Mouse (Mus musculus) heart, embryonic 13.5 days (tissue): Measurements from ENCODE around the gene Tmem201. TPM values are rescaled to one million over a fixed set of nuclear protein-coding genes. Genes with fewer than 3 reads are reported as not detected.
A peak's percentile ranks its signal among the peaks of the same experiment; 100 is the strongest.

Source experiments
- ATAC-seq: fragments of 200-750 bp; cut with Nextera tagmentation; 2 replicates; pipeline ENCODE4 v1.8.0; 2017; ENCODE audit warnings: moderate TSS enrichment; ENCODE audit not compliant: insufficient number of reproducible peaks, low FRiP score, low TSS enrichment; ENCODE audit errors: extremely low read depth
- H3K27ac ChIP-seq: fragments of 300-500 bp; sonication (generic); replicated peaks from 2 replicates; pipeline ENCODE4 v1.5.1; 2015; ENCODE audit warnings: moderate library complexity, mild to moderate bottlenecking, inconsistent platforms
- H3K27me3 ChIP-seq: fragments of 300-500 bp; sonication (generic); replicated peaks from 2 replicates; pipeline ENCODE4 v1.6.1; 2015; ENCODE audit warnings: mild to moderate bottlenecking, inconsistent platforms
- H3K36me3 ChIP-seq: fragments of 300-500 bp; sonication (generic); 2 replicates; pipeline ENCODE4 v1.6.1; 2015; ENCODE audit warnings: mild to moderate bottlenecking, inconsistent platforms
- H3K4me1 ChIP-seq: fragments of 300-500 bp; sonication (generic); 2 replicates; pipeline ENCODE4 v1.6.1; 2015; ENCODE audit warnings: inconsistent platforms
- H3K4me2 ChIP-seq: fragments of 300-500 bp; sonication (generic); 2 replicates; pipeline ENCODE4 v1.6.1; 2015; ENCODE audit warnings: inconsistent platforms, mild to moderate bottlenecking, moderate library complexity
- H3K4me3 ChIP-seq: fragments of 300-500 bp; sonication (generic); 2 replicates; pipeline ENCODE4 v1.5.1; 2015; ENCODE audit warnings: moderate library complexity, mild to moderate bottlenecking, inconsistent platforms
- H3K9ac ChIP-seq: fragments of 300-500 bp; sonication (generic); 2 replicates; pipeline ENCODE4 v1.6.1; 2015; ENCODE audit warnings: inconsistent platforms, mild to moderate bottlenecking, moderate library complexity
- H3K9me3 ChIP-seq: fragments of 300-500 bp; sonication (generic); 2 replicates; pipeline ENCODE4 v1.6.1; 2016; ENCODE audit warnings: inconsistent platforms
- WGBS: fragments of 180-500 bp; shearing (Covaris S2); methylation state at CpG from one replicate; pipeline ENCODE4 v1.1.7; 2015; ENCODE audit warnings: mixed read lengths; 5-methylcytosine and 5-hydroxymethylcytosine counted together
- polyA plus RNA-seq: library from polyadenylated mRNA; unstranded; fragments of >200 nt; fragmentation: Nextera tagmentation; extraction: Ambion mirVana; gene quantifications from 2 replicates; pipeline ENCODE4 v1.2.1, GENCODE M21; 2015

Tmem201 gene
- polyA plus RNA-seq, 1 experiment from 2014 or later: 41.4 TPM

GRCm38 (mm10) chr4:149714542-149714941 lies 23.3 kb downstream of the Tmem201 start:
- no peak overlapping the region for H3K4me3 ChIP-seq
- no peaks in the 10 kb centered on the region for H3K9me3 ChIP-seq
- H3K4me1 ChIP-seq: peaks cover 6% of the 10 kb centered on the region; the same call in 1 of the 2 replicates
- no peaks in the 10 kb centered on the region for H3K27me3 ChIP-seq
- peaks cover 51% of the 10 kb centered on the region for H3K36me3 ChIP-seq
- no peak overlapping the region for H3K27ac ChIP-seq
- H3K9ac ChIP-seq: no peak overlapping the region
- H3K4me2 ChIP-seq: no peak overlapping the region
- no peak for ATAC-seq
- WGBS: 75% methylated on average over 3 of the region's 3 CpGs

DNA sequence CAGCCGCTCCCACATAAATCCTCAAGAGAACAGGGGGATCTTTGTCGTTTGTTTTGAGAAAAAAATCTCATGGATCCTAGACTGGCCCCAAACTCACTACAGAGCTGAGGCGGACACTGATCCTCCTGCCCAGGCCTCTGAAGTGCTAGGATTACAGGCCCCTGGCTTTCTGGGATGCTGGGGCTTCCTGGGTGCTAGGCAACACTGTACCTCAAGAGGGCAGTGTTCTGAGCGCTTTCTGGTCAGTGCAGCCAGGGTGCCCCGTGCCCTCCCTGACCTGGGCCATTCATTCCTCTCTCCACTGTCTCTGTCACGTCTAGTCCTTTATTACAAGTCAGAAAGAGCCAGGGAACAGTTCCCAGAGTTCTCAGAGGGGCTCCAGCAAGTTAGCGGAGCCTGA lies 25.9 kb downstream of the Tmem201 start:
- H3K4me2 ChIP-seq: no peak overlapping the region
- 24% methylated on average over 7 of the region's 7 CpGs for WGBS
- peaks cover 25% of the 10 kb centered on the region for H3K36me3 ChIP-seq
- H3K9ac ChIP-seq: no peak overlapping the region
- no peak overlapping the region for H3K27ac ChIP-seq
- no peak for ATAC-seq
- H3K9me3 ChIP-seq: no peaks in the 10 kb centered on the region
- no peaks in the 10 kb centered on the region for H3K27me3 ChIP-seq
- no peak overlapping the region for H3K4me3 ChIP-seq
- peaks cover 6% of the 10 kb centered on the region; the same call in 1 of the 2 replicates for H3K4me1 ChIP-seq

- Histone ChIP-seq H3K27ac (no peak overlapping the region), H3K4me3 (no peak overlapping the region), H3K9ac (no peak overlapping the region), H3K4me2 (no peak overlapping the region), H3K4me1 (peaks cover 6% of the 10 kb centered on the region; the same call in 1 of the 2 replicates), H3K27me3 (no peaks in the 10 kb centered on the region), H3K9me3 (no peaks in the 10 kb centered on the region), H3K36me3 (peaks cover 20% of the 10 kb centered on the region)
- no peak for ATAC-seq
- 82% methylated on average over 5 of the region's 5 CpGs for WGBS
These were observed 26.4 kb downstream of the Tmem201 start for GRCm38 (mm10) chr4:149711485-149711884.

DNA sequence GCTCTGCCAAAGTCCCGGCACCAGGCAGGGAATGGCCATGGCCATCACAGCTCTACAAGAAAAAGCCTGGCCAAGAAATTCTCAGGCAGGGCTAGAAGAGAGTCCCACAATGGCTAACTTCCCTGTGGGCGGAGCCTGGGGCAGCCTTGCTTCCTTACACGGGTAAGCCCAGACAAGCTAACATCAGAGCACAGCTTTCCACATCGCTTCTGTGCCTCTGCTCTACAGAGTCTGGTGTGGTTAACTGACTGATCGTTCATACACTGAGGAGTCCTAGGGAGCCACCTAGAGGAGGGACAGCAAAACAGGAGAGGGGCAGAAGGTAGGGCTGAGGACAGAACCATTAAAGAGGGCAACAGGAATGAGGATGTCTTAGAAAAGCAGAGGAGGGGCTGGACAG lies 27.3 kb downstream of the Tmem201 start:
- Histone ChIP-seq H3K27ac (no peak overlapping the region), H3K27me3 (no peaks in the 10 kb centered on the region), H3K9me3 (no peaks in the 10 kb centered on the region), H3K4me1 (peaks cover 6% of the 10 kb centered on the region; the same call in 1 of the 2 replicates), H3K4me3 (no peak overlapping the region), H3K9ac (0 out of 2 replicates have a peak overlapping the region, but pooled peaks have one; percentile 14), H3K36me3 (peaks cover 10% of the 10 kb centered on the region), H3K4me2 (no peak overlapping the region)
- WGBS: 18% methylated on average over 5 of the region's 5 CpGs
- ATAC-seq: peak; percentile 39; the same call in 1 of the 2 replicates

GRCm38 (mm10) chr4:149705941-149706340 lies 31.9 kb downstream of the Tmem201 start:
- 81% methylated on average over 8 of the region's 8 CpGs for WGBS
- peaks cover 2% of the 10 kb centered on the region; the same call in 1 of the 2 replicates for H3K27me3 ChIP-seq
- no peak overlapping the region for H3K4me2 ChIP-seq
- peaks cover 11% of the 10 kb centered on the region for H3K4me1 ChIP-seq
- no peak overlapping the region for H3K4me3 ChIP-seq
- ATAC-seq: no peak
- no peaks in the 10 kb centered on the region for H3K36me3 ChIP-seq
- no peak overlapping the region for H3K27ac ChIP-seq
- no peak overlapping the region for H3K9ac ChIP-seq
- no peaks in the 10 kb centered on the region for H3K9me3 ChIP-seq

DNA sequence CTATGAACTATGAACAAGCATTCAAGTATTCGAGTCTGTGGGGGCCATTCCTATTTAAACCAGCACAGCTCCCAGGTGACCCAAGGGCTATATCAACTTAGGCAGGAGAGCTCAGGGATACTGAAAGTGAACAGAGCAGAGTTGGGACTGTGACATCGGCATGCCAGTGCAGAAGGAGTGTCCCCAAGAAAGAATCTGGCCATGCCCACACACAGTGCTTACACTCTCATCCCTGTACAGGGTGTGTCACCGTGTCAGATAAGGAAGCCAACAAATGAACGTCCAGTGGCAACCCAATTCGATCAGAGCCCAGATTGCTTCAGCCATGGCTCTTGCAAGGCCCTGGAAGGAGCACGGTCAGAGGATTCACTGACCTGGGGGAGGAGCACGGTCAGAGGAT lies 32.5 kb downstream of the Tmem201 start:
- H3K27ac ChIP-seq: no peak overlapping the region
- H3K9ac ChIP-seq: no peak overlapping the region
- H3K4me2 ChIP-seq: no peak overlapping the region
- H3K9me3 ChIP-seq: no peaks in the 10 kb centered on the region
- H3K4me1 ChIP-seq: peaks cover 9% of the 10 kb centered on the region
- no peaks in the 10 kb centered on the region for H3K36me3 ChIP-seq
- H3K4me3 ChIP-seq: no peak overlapping the region
- WGBS: 47% methylated on average over 7 of the region's 7 CpGs
- H3K27me3 ChIP-seq: peaks cover 9% of the 10 kb centered on the region
- no peak for ATAC-seq

- H3K4me1 ChIP-seq: peaks cover 18% of the 10 kb centered on the region
- H3K4me3 ChIP-seq: no peak within 1 kb of the TSS
- ATAC-seq: no peak
- no peaks in the 10 kb centered on the region for H3K36me3 ChIP-seq
- peaks cover 38% of the 10 kb centered on the region for H3K27me3 ChIP-seq
- WGBS: 56% methylated on average over 19 of the region's 19 CpGs
- H3K4me2 ChIP-seq: no peak within 1 kb of the TSS
- no peaks in the 10 kb centered on the region for H3K9me3 ChIP-seq
- no peak within 1 kb of the TSS for H3K27ac ChIP-seq
- H3K9ac ChIP-seq: no peak within 1 kb of the TSS
These were observed 35.4 kb downstream of the Tmem201 start, which contains the start of gene Pik3cd for GRCm38 (mm10) chr4:149702210-149702979. Gene Pik3cd, minus strand, starts transcription at chr4:149702571.

DNA sequence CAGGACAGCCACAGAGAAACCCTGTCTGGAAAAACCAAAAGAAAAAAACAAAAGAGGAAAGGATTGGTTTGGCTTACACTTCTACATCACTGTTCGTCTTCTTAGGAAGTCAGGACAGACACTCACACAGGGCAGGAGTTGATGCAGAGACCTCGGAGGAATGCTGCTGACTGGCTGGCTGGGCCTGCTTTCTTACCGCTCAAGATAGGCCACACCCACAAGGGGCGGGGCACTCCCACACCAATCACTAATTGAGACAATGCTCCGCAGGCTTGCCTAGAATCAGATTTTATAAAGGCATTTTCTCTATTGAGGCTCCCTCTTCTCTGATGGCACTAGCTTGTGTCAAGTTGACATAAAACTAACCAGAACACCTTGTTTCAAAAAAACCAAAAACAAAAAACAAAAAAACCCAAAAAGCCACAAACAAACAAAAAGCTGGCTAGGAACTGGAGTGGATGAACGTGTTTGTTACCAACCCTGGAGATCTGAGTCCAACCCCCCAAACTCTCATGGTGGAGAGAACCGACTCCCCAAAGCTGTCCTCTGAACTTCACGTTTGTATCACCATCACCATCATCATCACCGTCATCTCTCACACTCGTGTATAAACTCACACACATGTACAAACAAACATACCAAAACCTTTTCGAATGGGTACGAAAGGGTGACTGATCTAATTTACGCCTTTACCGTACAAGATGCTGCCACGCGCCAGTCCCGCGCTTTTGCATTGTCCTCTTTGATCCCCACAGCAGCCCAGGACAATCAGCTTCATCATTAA lies 36.2 kb downstream of the Tmem201 start:
- Histone ChIP-seq H3K27ac (no peak overlapping the region), H3K9ac (no peak overlapping the region), H3K36me3 (no peaks in the 10 kb centered on the region), H3K4me2 (no peak overlapping the region), H3K27me3 (peaks cover 46% of the 10 kb centered on the region), H3K4me3 (no peak overlapping the region), H3K4me1 (peaks cover 26% of the 10 kb centered on the region), H3K9me3 (no peaks in the 10 kb centered on the region)
- no peak for ATAC-seq
- 64% methylated on average over 18 of the region's 18 CpGs for WGBS

DNA sequence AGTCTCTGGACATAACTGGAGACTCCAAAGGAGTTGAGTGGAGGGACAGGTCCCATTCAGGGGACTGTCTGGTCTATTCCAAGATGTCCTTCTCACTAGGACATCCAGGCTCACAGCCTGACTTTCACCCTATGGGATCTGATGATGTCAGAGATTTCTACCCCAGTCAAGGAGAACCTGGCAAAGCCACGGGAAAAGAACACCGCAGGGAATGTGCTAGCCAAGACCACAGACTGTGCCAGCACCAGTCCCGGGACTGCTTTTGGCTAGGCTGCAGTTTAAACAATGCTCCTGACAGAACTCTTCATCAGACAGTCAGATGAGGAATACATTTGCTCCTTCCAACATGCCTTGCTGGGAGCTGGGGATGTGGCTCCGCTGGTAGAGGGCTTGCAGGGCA lies 37.9 kb downstream of the Tmem201 start:
- ATAC-seq: no peak
- Histone ChIP-seq H3K4me3 (no peak overlapping the region), H3K4me2 (no peak overlapping the region), H3K9me3 (no peaks in the 10 kb centered on the region), H3K36me3 (no peaks in the 10 kb centered on the region), H3K9ac (no peak overlapping the region), H3K27me3 (peaks cover 46% of the 10 kb centered on the region), H3K27ac (no peak overlapping the region), H3K4me1 (peaks cover 31% of the 10 kb centered on the region)
- 77% methylated on average over 4 of the region's 4 CpGs for whole genome bisulfite sequencing

- peak overlapping the region; percentile 60 for H3K4me3 ChIP-seq
- peaks cover 46% of the 10 kb centered on the region for H3K27me3 ChIP-seq
- no peak overlapping the region for H3K27ac ChIP-seq
- no peaks in the 10 kb centered on the region for H3K36me3 ChIP-seq
- H3K9me3 ChIP-seq: no peaks in the 10 kb centered on the region
- WGBS: under 1% methylated on average over 35 of the region's 35 CpGs
- peak overlapping the region; percentile 79 for H3K9ac ChIP-seq
- ATAC-seq: no peak
- H3K4me2 ChIP-seq: peak overlapping the region; percentile 87
- peaks cover 31% of the 10 kb centered on the region for H3K4me1 ChIP-seq
These were observed 39.5 kb downstream of the Tmem201 start for GRCm38 (mm10) chr4:149698197-149698821.

GRCm38 (mm10) chr4:149697506-149698196 lies 40.2 kb downstream of the Tmem201 start:
- Histone ChIP-seq H3K9ac (peak overlapping the region; percentile 79), H3K4me3 (peak overlapping the region; percentile 60), H3K4me1 (peaks cover 28% of the 10 kb centered on the region), H3K9me3 (no peaks in the 10 kb centered on the region), H3K27me3 (peaks cover 46% of the 10 kb centered on the region), H3K4me2 (peak overlapping the region; percentile 87), H3K36me3 (no peaks in the 10 kb centered on the region), H3K27ac (no peak overlapping the region)
- no peak for ATAC-seq
- 17% methylated on average over 15 of the region's 15 CpGs for WGBS
